Mouse (Mus musculus): ENCODE results near the gene Slc29a3. TPM values are rescaled to one million over a fixed set of nuclear protein-coding genes. Genes with fewer than 3 reads are reported as not detected.

Gene Slc29a3
- polyA plus RNA-seq, 1 experiment from 2014 or later = 4.6 TPM

- 53% methylated on average over 8 of the region's 8 CpGs for WGBS (ENCODE audit: insufficient replicate concordance)
- H3K36me3 ChIP-seq (ENCODE audit: control insufficient read depth, insufficient read depth, low read length) = no peaks in the 10 kb centered on the region
- H3K27me3 ChIP-seq (ENCODE audit: control insufficient read depth, insufficient read depth, low read length) = no peaks in the 10 kb centered on the region
- H3K4me2 ChIP-seq = no peak overlapping the region; the same call in 1 of the 2 replicates
- peak overlapping the region; percentile 90; the same call in 1 of the 2 replicates for H3K27ac ChIP-seq (ENCODE audit: low read depth, low read length)
- no peak overlapping the region for H3K4me3 ChIP-seq (ENCODE audit: low read depth, low read length)
- no peak for ATAC-seq (replicated peaks; ENCODE audit: insufficient number of reproducible peaks, low FRiP score, low TSS enrichment)
- no peaks in the 10 kb centered on the region for H3K9me3 ChIP-seq (replicated peaks; ENCODE audit: control insufficient read depth, low read length)
- peaks cover 74% of the 10 kb centered on the region for H3K4me1 ChIP-seq (ENCODE audit: control insufficient read depth, insufficient read depth, low read length)
- H3K9ac ChIP-seq (ENCODE audit: low read depth, low read length) = 0 out of 2 replicates have a peak overlapping the region, but pooled peaks have one; percentile 34
Observed at GRCm38 (mm10) chr10:60794792-60795191, 42.2 kb upstream of the Slc29a3 start.

- Histone ChIP-seq H3K4me1 (ENCODE audit: control insufficient read depth, insufficient read depth, low read length) (peaks cover 70% of the 10 kb centered on the region), H3K36me3 (ENCODE audit: control insufficient read depth, insufficient read depth, low read length) (no peaks in the 10 kb centered on the region), H3K9me3 (replicated peaks; ENCODE audit: control insufficient read depth, low read length) (no peaks in the 10 kb centered on the region), H3K4me2 (no peak overlapping the region; the same call in 1 of the 2 replicates), H3K27ac (ENCODE audit: low read depth, low read length) (peak overlapping the region; percentile 90; the same call in 1 of the 2 replicates), H3K27me3 (ENCODE audit: control insufficient read depth, insufficient read depth, low read length) (no peaks in the 10 kb centered on the region), H3K9ac (ENCODE audit: low read depth, low read length) (0 out of 2 replicates have a peak overlapping the region, but pooled peaks have one; percentile 34), H3K4me3 (ENCODE audit: low read depth, low read length) (no peak overlapping the region)
- WGBS (ENCODE audit: insufficient replicate concordance) = 52% methylated on average over 11 of the region's 11 CpGs
- ATAC-seq (replicated peaks; ENCODE audit: insufficient number of reproducible peaks, low FRiP score, low TSS enrichment) = no peak
Observed at GRCm38 (mm10) chr10:60794374-60794773, 41.8 kb upstream of the Slc29a3 start.

GRCm38 (mm10) chr10:60792841-60793240 lies 40.2 kb upstream of the Slc29a3 start:
- Histone ChIP-seq H3K36me3 (ENCODE audit: control insufficient read depth, insufficient read depth, low read length) (no peaks in the 10 kb centered on the region), H3K4me1 (ENCODE audit: control insufficient read depth, insufficient read depth, low read length) (peaks cover 58% of the 10 kb centered on the region), H3K27ac (ENCODE audit: low read depth, low read length) (peak overlapping the region; percentile 90), H3K4me2 (peak overlapping the region; percentile 49), H3K9me3 (replicated peaks; ENCODE audit: control insufficient read depth, low read length) (no peaks in the 10 kb centered on the region), H3K27me3 (ENCODE audit: control insufficient read depth, insufficient read depth, low read length) (no peaks in the 10 kb centered on the region), H3K9ac (ENCODE audit: low read depth, low read length) (peak overlapping the region; percentile 66), H3K4me3 (ENCODE audit: low read depth, low read length) (no peak overlapping the region)
- ATAC-seq (replicated peaks; ENCODE audit: insufficient number of reproducible peaks, low FRiP score, low TSS enrichment) = no peak
- 11% methylated on average over 11 of the region's 11 CpGs for WGBS (ENCODE audit: insufficient replicate concordance)

GRCm38 (mm10) chr10:60792365-60792764 lies 39.8 kb upstream of the Slc29a3 start:
- Histone ChIP-seq H3K9me3 (replicated peaks; ENCODE audit: control insufficient read depth, low read length) (no peaks in the 10 kb centered on the region), H3K4me2 (peak overlapping the region; percentile 49), H3K36me3 (ENCODE audit: control insufficient read depth, insufficient read depth, low read length) (no peaks in the 10 kb centered on the region), H3K27me3 (ENCODE audit: control insufficient read depth, insufficient read depth, low read length) (no peaks in the 10 kb centered on the region), H3K27ac (ENCODE audit: low read depth, low read length) (peak overlapping the region; percentile 90), H3K4me3 (ENCODE audit: low read depth, low read length) (no peak overlapping the region), H3K9ac (ENCODE audit: low read depth, low read length) (peak overlapping the region; percentile 66; the same call in 1 of the 2 replicates), H3K4me1 (ENCODE audit: control insufficient read depth, insufficient read depth, low read length) (peaks cover 60% of the 10 kb centered on the region)
- ATAC-seq (replicated peaks; ENCODE audit: insufficient number of reproducible peaks, low FRiP score, low TSS enrichment) = no peak
- WGBS (ENCODE audit: insufficient replicate concordance) = 38% methylated on average over 10 of the region's 10 CpGs

GRCm38 (mm10) chr10:60790912-60791311 lies 38.3 kb upstream of the Slc29a3 start:
- no peaks in the 10 kb centered on the region for H3K27me3 ChIP-seq (ENCODE audit: control insufficient read depth, insufficient read depth, low read length)
- 76% methylated on average over 6 of the region's 6 CpGs for WGBS (ENCODE audit: insufficient replicate concordance)
- peaks cover 60% of the 10 kb centered on the region for H3K4me1 ChIP-seq (ENCODE audit: control insufficient read depth, insufficient read depth, low read length)
- no peak overlapping the region for H3K9ac ChIP-seq (ENCODE audit: low read depth, low read length)
- ATAC-seq (replicated peaks; ENCODE audit: insufficient number of reproducible peaks, low FRiP score, low TSS enrichment) = no peak
- H3K9me3 ChIP-seq (replicated peaks; ENCODE audit: control insufficient read depth, low read length) = no peaks in the 10 kb centered on the region
- H3K4me2 ChIP-seq = no peak overlapping the region
- no peaks in the 10 kb centered on the region for H3K36me3 ChIP-seq (ENCODE audit: control insufficient read depth, insufficient read depth, low read length)
- no peak overlapping the region for H3K4me3 ChIP-seq (ENCODE audit: low read depth, low read length)
- no peak overlapping the region for H3K27ac ChIP-seq (ENCODE audit: low read depth, low read length)

GRCm38 (mm10) chr10:60787303-60788074 lies 34.9 kb upstream of the Slc29a3 start:
- Histone ChIP-seq H3K27ac (ENCODE audit: low read depth, low read length) (no peak overlapping the region), H3K4me1 (ENCODE audit: control insufficient read depth, insufficient read depth, low read length) (peaks cover 33% of the 10 kb centered on the region), H3K4me2 (no peak overlapping the region), H3K4me3 (ENCODE audit: low read depth, low read length) (no peak overlapping the region), H3K27me3 (ENCODE audit: control insufficient read depth, insufficient read depth, low read length) (no peaks in the 10 kb centered on the region), H3K36me3 (ENCODE audit: control insufficient read depth, insufficient read depth, low read length) (no peaks in the 10 kb centered on the region), H3K9ac (ENCODE audit: low read depth, low read length) (0 out of 2 replicates have a peak overlapping the region, but pooled peaks have one; percentile 28), H3K9me3 (replicated peaks; ENCODE audit: control insufficient read depth, low read length) (no peaks in the 10 kb centered on the region)
- no peak for ATAC-seq (replicated peaks; ENCODE audit: insufficient number of reproducible peaks, low FRiP score, low TSS enrichment)
- 70% methylated on average over 16 of the region's 16 CpGs for WGBS (ENCODE audit: insufficient replicate concordance)

- Histone ChIP-seq H3K9ac (ENCODE audit: low read depth, low read length) (no peak overlapping the region), H3K36me3 (ENCODE audit: control insufficient read depth, insufficient read depth, low read length) (no peaks in the 10 kb centered on the region), H3K27me3 (ENCODE audit: control insufficient read depth, insufficient read depth, low read length) (no peaks in the 10 kb centered on the region), H3K27ac (ENCODE audit: low read depth, low read length) (no peak overlapping the region), H3K9me3 (replicated peaks; ENCODE audit: control insufficient read depth, low read length) (no peaks in the 10 kb centered on the region), H3K4me2 (no peak overlapping the region), H3K4me3 (ENCODE audit: low read depth, low read length) (no peak overlapping the region), H3K4me1 (ENCODE audit: control insufficient read depth, insufficient read depth, low read length) (peaks cover 27% of the 10 kb centered on the region)
- ATAC-seq (replicated peaks; ENCODE audit: insufficient number of reproducible peaks, low FRiP score, low TSS enrichment) = no peak
- WGBS (ENCODE audit: insufficient replicate concordance) = 46% methylated on average over 2 of the region's 2 CpGs
Observed at GRCm38 (mm10) chr10:60783608-60784007, 31.0 kb upstream of the Slc29a3 start.

GRCm38 (mm10) chr10:60779628-60780027 lies 27.0 kb upstream of the Slc29a3 start:
- no peak; the same call in 1 of the 2 replicates for ATAC-seq (replicated peaks; ENCODE audit: insufficient number of reproducible peaks, low FRiP score, low TSS enrichment)
- Histone ChIP-seq H3K4me2 (no peak overlapping the region), H3K27me3 (ENCODE audit: control insufficient read depth, insufficient read depth, low read length) (no peaks in the 10 kb centered on the region), H3K4me3 (ENCODE audit: low read depth, low read length) (no peak overlapping the region), H3K4me1 (ENCODE audit: control insufficient read depth, insufficient read depth, low read length) (peaks cover 5% of the 10 kb centered on the region; the same call in 1 of the 2 replicates), H3K9me3 (replicated peaks; ENCODE audit: control insufficient read depth, low read length) (no peaks in the 10 kb centered on the region), H3K36me3 (ENCODE audit: control insufficient read depth, insufficient read depth, low read length) (peaks cover 9% of the 10 kb centered on the region), H3K9ac (ENCODE audit: low read depth, low read length) (0 out of 2 replicates have a peak overlapping the region, but pooled peaks have one; percentile 35), H3K27ac (ENCODE audit: low read depth, low read length) (peak overlapping the region; percentile 47; the same call in 1 of the 2 replicates)
- 13% methylated on average over 9 of the region's 9 CpGs for WGBS (ENCODE audit: insufficient replicate concordance)

All from heart, embryonic 11.5 days (tissue).